Mouse (Mus musculus) urinary bladder, postnatal 36 days (tissue): Measurements from ENCODE around the gene Dchs2.
A peak's percentile ranks its signal among the peaks of the same experiment; 100 is the strongest.

Experiments used
- DNase-seq, 2 experiments: peaks; one replicate each; pipeline ENCODE4 v3.0.0; 2022; ENCODE audit warnings: low spot score in 2 of 2, mixed read lengths in 1 of 2

The Dchs2 gene

DNA sequence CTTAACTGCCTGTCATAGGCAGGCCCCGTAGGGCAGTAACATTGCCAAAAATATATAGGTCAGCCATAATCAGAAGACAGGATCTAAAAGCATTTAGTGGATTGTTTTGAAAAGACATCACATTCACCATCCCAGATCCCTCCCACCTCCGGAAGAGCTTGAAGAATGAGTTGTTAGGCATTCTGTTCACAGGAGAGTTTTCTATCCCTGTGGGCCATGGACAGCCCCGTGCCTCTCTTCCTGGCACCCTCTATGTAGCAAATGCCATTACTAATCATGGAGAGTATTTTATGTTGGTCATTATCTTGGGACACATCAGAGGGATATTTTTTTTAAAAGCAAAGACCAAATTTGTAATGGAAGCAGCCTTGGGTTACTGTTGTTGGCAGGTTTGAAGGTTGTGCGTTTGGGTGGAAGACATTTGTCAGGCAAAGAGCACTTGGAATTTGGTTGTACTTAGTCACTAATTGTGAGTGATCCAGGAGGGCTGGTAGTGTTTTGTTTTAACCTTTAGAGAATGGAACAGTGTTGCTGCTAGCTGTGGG is 122.3 kb downstream of the Dchs2 start:
- DNase-seq, result no peak

DNA sequence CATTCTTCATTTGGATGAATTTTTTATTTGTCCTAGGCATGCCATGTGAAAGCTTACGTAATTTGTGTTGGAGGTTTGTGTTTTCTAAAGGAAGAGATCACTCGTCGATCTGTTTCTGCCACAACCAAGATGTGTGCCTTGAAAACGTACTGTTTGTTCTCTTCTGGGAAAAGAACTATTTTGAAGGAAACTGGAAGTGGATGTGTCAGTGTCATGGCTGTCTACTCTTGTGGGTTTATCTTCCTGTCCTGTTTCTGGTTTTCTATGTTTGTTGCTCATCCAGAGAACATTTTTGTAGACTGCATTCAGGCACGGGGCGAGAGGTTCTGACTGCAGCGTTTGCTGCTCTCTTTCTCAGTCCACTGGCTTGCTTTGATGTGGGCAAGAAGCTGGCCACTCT is 124.2 kb downstream of the Dchs2 start:
- DNase-seq, result no peak

DNA sequence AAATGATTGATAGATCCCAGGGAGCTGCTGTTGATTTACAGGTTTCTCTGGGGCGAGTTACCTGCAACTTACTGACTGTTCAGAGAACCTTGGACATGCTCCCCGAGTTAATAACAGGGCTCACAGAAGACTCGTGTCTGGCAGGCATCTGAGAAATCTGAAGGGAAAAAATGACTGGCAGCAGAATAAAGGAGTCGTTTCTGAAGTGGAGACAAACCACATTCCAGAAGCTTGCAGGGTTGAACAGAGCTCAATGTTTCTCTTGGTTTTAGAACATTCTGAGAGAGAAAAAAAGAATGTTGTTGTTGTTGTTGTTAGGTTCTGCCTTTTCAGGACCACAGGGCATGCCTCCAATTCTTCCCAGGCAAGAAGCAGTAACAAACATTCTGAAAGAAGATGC is 131.7 kb downstream of the Dchs2 start:
- DNase-seq, result no peak

DNA sequence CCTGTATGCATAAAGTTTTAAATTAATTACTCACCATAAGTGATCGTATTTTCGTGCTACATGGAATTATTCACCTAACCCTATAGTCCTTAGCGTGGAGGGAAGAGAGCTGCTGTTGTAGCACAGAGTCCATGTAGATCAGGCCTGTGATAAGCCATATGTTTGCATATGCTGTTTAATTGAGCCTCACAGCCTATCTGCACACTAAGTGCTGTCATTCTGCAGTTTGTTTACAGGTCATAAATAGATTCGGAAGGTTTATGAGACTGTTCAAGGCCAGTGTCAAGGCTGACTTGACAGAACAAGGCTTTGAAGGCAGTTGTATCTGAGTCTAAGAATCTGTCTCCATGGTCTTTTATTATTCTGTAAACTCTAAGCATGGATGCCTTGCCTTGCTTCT is 138.3 kb downstream of the Dchs2 start:
- no peak for DNase-seq

GRCm38 (mm10) chr3:83270228-83270627 is 142.5 kb downstream of the Dchs2 start:
- DNase-seq, result no peak

GRCm38 (mm10) chr3:83270982-83271381 is 143.2 kb downstream of the Dchs2 start:
- DNase-seq, result no peak

GRCm38 (mm10) chr3:83273555-83274244 is 146.0 kb downstream of the Dchs2 start:
- DNase-seq, result peak; percentile 34 to 49

DNA sequence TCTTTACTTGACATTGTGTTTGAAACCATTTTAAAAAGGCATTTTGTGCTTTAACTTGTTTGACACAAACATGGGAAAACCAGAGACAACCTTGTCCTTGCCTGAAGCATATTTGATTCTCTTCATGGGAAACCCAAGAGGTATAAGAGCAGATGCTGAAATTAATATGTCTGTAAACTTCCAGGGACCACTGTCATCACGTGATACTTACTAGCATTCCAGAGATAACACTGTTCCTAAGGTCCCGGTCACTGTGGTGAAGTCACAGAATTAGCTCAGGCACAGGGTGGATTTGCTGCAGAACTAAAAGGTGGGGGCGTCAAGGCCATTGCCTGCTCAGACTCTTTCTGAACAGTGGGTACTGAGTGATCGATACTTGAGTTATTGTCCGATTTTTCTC is 148.0 kb downstream of the Dchs2 start:
- no peak for DNase-seq

DNA sequence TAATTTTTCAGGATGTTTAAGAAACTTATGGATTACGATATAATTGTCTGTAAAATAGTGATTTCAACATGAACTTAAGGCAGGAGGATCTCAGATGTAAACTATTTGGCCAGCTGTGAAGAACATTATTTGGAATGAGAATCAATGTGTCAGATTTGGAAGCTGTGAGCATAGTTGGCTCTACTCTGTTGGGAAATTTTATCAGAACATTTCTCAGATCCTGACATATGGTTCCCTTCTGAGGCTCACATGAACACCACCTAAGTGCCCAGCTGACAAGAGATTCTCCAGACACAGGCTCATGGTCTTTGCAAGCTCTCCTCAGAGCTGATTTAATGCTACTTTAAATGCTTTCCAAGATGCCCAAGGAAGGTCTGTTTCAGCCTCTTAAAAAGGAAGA is 156.1 kb downstream of the Dchs2 start:
- no peak for DNase-seq

GRCm38 (mm10) chr3:83286975-83287405 is 159.2 kb downstream of the Dchs2 start:
- peak; percentile 28 to 43 for DNase-seq

DNA sequence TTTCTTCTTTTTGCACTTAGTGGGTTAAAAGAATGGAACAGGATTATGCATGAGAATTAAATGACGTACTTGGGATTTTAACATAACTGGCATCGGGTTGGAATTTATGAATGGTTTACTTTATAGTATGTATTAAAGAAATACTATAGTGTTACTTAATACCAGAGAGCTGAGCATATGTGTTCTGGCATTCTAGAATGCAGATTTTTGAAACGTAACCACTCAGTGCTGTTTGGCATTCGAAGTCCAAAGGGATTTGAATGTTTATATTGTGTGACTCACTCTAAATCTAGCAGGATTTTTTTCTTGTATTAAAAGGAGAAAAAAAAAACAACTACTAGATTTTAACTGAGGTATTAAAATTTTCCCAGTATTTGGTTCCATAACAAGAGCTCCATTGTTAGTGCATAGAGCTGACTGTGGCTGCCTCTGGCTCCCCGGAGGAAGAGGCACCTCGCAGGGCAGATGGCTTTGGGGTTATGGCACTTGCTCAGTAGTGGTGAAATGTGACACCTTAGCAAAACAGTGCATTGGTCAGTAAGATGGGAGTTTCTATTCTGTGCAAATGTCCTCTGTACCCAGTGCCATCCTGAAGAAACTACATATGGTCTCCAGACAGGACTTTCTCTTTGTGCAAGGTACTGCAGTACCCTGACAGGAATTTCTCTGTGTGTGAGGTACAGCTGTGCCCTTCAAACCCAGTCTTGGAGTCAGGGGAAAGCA is 160.5 kb downstream of the Dchs2 start:
- DNase-seq, result no peak

DNA sequence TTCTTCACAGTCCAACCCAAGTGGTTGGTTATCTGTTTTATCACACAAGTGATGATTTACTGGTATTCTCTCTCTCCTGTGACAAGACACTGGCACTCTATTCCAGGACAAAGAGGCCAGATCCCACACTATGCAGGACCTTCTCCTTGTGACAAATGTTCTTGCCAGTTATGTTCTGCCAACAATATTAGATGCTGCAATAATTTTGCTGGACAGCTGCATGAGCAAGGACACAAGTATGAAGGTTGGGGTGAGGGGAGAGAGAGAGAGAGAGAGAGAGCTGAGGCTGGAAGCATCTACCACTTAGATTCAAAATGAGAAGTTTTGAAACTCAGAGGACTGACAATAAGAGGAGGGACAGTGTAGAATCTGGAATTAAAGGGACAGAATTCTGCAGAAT is 162.7 kb downstream of the Dchs2 start:
- no peak for DNase-seq

GRCm38 (mm10) chr3:83290953-83291352 is 163.2 kb downstream of the Dchs2 start:
- DNase-seq, result no peak

DNA sequence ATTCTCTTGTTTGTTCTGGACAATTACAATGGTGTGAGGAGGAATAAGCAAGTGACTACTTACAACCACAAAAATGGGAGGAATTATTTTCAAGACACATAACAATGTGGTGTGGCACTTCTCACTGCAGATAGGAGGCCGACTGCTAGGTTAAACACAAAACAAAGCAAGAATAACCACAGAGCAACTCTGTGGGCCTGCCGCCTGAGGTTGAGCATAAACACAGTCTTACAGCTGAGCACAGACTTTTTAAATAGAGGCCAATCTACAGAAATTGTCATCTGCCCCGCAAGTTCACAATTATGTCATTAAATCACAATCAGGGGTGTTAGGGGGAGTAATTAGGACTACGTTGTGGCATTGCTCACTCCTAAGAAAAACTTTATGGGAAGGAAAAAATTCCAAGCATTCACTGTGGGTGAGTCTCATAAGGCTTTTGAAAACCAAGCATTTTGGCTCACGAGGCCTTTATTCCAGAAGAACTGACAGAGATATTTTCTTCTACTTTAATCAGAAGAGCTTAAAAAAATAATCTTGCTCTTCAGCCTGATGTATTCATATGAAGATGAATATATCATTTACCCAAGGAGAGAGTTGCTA is 172.1 kb downstream of the Dchs2 start:
- DNase-seq, result no peak

- DNase-seq, result no peak
These were observed 176.1 kb downstream of the Dchs2 start for GRCm38 (mm10) chr3:83303876-83304275.

DNA sequence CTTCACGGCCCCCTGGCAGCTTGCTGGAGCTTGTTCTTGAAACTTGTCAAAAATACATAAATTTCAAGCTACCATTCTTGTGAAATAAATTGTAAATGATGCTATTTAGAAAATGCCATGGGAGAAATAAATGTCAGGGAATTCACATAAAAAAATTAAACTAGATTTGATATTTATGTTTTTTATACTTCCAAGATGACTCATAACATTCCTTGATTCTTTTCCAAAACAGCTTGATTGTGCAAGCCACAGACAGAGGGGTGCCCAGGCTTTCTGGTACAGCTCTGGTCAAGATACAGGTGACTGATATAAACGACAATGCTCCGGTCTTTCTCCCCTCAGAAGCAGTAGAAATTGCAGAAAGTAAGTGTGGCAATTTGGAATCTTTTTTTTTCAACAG is 218.2 kb downstream of the Dchs2 start:
- no peak for DNase-seq

GRCm38 (mm10) chr3:83368500-83369068 is 240.8 kb downstream of the Dchs2 start:
- no peak for DNase-seq

- DNase-seq, result no peak
These were observed 242.1 kb downstream of the Dchs2 start for GRCm38 (mm10) chr3:83369871-83370270.

DNA sequence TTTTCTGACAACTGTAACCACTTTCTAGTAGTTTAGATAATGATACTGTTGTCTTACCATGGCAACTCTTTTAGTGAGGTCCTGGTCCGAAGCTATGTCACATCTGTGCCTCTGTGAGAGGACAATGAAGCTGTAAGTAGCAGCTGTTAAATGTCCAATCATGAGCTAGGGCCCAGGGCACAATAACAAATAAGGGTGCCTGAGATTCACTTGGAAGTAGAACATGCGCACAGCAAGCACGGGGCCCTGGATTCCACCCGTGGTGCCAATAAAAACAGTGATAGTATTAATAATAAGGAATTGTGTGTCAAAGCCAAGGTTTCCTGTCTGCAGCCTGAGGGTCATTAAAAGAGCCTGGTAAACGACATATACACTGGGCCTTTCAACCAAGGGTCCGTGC is 246.6 kb downstream of the Dchs2 start:
- no peak for DNase-seq

- DNase-seq, result no peak
These were observed 249.1 kb downstream of the Dchs2 start for GRCm38 (mm10) chr3:83376834-83377233.
